Mouse (Mus musculus) mesoderm, embryonic 11.5 days (tissue): ENCODE measurements around the gene Etv6.

Source experiments
- DNase-seq: peaks from one replicate; pipeline ENCODE4 v3.0.0-alpha.2; 2012; ENCODE audit warnings: low read depth, low spot score

The Etv6 gene

DNA sequence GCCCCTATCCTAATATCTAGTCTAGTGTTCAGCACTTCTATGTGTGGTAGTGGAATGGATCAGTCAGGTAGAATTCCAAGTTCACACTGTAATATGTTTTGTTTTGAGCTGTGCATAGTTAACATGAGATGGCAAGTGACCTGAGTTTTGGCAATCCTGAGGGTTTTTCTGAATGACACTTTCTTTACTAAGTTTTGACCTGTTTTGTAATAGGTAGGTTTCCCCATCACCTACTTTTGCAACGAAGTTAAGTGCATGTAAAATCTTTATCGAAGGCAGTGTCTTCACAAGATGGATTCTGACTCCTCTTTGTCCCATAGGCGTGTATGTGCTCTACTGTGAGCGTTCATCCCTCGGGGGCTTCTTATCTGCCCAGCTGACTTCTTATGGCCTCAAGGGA, 74.7 kb downstream of the Etv6 start:
- no peak for DNase-seq

DNA sequence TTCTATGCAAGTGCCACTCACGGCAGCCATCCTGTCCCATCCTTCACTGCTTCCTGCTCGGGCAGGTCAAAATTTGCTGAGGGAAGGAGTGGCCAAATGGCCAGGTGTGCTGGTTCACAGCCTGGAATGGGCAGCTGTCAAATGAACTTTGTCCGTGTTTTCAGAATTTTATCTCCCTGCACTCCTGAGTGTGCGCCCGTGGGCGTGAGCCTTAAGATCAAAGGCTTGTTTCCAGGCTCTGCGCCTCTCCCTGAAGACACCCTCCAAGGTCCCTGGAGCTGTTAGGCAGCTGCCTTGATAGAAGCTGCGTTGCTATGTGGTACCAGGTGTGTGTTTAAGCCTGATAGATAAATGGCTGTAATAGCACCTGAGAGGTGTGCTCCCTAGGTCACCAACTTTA, 76.1 kb downstream of the Etv6 start:
- DNase-seq = no peak

- DNase-seq = no peak
Measured at GRCm38 (mm10) chr6:134112753-134113152, 77.3 kb downstream of the Etv6 start.

GRCm38 (mm10) chr6:134113168-134113567, 77.7 kb downstream of the Etv6 start:
- no peak for DNase-seq

DNA sequence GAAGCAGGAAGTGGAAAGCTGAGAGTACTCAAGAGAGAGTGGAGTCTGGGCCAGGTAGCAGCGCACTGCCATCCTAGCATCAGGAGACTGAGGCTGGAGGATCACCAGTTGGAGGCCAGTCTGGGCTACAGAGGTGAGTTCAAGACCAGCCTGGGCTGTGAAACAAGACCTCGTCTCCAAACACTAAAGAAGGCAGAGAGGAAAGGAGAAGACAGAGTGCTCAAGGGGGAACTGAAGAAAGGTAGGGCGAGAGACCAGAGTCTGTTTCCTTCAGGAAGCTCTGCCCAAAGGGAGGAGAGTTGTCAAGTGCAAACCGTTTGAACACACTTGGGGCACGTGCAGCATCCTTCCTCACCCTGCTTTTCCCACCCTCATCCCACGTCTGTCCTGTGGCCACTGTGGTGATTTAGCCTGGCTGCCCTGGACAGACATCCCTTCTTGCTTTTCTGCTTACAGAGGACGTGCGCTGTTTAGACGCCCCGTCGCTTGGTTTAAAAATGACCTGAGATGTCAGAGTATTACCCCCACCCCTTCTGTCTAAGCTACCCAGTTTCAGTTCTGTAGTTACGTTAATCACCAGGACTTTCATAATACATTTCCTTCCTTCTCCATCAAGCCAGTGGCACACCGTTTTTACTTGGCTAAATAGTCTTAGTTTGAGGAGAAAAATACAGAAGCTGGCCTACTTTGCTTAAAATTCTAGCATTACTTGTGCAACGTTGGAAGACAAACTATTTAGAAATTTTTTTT, 79.9 kb downstream of the Etv6 start:
- DNase-seq = no peak

- DNase-seq = no peak
Measured at GRCm38 (mm10) chr6:134117380-134117938, 82.0 kb downstream of the Etv6 start.

GRCm38 (mm10) chr6:134118506-134118905, 83.0 kb downstream of the Etv6 start:
- no peak for DNase-seq

DNA sequence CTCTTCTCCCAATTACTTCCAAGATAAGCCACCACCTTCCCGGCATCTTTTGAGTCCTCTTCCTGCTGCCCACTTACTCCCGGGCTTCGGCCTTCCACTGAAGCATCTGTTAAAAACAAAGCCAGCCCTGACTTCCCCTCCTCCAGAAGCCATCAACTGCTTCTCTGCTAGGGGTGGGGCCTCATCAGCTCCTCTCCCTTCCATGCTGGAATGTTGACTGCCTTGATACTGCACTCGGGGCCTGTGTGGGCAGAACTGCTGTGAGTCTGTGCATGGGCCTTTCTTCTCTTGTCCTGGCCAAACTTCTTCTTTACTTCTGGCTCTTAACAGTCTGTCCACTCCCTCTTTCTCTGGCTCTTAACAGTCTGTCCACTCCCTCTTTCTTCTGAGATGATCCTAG, 83.6 kb downstream of the Etv6 start:
- peak; percentile 38 for DNase-seq

GRCm38 (mm10) chr6:134120227-134120626, 84.7 kb downstream of the Etv6 start:
- DNase-seq = no peak

GRCm38 (mm10) chr6:134120712-134121111, 85.2 kb downstream of the Etv6 start:
- no peak for DNase-seq

DNA sequence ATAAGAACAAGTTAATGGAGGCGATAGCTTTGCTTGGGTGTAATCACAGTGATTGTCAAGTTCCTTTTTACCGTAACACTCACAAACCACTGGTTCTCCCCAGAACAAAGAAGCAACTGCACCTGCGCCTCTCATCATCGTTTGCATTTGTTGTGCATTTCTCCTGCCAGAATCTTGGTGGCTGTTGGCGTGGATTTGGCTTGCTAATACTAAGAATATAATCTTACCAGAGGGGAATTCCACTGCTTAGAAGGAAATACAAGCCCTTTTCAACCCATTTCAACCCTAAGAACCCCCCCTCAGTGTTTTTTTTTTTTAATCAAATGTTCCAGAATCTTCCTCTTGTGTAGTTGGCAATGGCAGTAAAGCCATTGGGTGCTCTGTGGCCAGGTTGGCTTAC, 87.4 kb downstream of the Etv6 start:
- no peak for DNase-seq

GRCm38 (mm10) chr6:134123474-134123873, 88.0 kb downstream of the Etv6 start:
- DNase-seq = no peak

GRCm38 (mm10) chr6:134124256-134124655, 88.8 kb downstream of the Etv6 start:
- DNase-seq = no peak

GRCm38 (mm10) chr6:134127996-134128395, 92.5 kb downstream of the Etv6 start:
- no peak for DNase-seq

DNA sequence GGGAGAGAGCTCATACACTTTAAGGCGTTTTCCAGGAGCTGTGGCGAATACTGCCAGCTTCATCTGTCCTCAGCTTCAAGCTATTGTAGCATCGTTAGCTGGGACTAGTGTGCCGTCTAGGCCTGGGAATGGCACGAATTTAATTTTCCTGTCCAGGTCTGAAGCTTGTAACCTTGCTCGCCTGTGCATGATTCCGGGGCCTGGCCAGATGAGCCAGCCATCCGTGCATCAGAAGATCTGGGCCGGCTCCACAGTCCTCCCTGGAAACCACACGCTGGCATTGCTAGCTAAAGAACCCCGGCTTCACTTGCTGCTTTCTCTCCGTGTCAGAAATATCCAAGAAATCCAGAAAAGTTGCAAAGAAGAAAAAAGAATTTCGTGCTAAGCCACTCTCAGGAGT, 93.1 kb downstream of the Etv6 start:
- DNase-seq = no peak

DNA sequence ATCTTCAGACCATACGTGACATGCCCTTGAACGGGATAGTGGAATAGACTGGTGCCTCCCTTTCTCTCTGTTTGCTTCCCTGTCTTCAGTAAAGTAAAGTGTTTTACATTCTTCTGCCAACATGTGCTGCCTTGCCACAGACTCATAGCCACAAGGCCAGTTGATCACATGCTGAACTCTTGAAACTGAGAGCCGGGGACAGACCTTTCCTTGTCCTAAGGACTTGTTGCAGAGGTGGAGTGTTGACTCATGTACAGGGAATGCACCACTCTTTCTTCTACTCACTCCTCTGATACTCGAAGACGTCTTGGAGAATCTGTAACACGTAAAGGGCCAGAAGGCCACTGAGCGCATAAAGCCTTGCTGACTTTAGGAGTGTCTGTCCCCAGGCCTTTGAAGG, 94.3 kb downstream of the Etv6 start:
- DNase-seq = no peak

GRCm38 (mm10) chr6:134130816-134131215, 95.3 kb downstream of the Etv6 start:
- DNase-seq = no peak

GRCm38 (mm10) chr6:134131601-134132000, 96.1 kb downstream of the Etv6 start:
- DNase-seq = no peak

DNA sequence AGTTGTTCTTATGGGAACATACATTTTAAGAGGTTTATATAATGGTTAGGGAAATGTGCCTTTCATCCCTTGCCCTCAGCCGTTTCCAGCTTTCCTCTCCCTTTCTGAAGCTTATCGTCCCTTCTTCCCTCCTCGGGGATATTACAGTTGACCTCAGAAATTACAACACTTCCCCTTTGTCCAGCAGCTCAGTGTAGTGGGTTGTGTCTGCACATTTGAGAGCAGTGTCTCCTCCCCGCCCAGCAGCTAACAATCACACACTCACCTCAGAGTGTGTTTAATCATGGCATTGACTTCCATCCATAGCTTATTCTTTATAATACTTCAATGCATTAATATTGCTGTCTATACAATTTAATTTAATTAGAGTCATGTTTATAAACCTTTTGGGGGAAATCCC, 98.3 kb downstream of the Etv6 start:
- no peak for DNase-seq

DNA sequence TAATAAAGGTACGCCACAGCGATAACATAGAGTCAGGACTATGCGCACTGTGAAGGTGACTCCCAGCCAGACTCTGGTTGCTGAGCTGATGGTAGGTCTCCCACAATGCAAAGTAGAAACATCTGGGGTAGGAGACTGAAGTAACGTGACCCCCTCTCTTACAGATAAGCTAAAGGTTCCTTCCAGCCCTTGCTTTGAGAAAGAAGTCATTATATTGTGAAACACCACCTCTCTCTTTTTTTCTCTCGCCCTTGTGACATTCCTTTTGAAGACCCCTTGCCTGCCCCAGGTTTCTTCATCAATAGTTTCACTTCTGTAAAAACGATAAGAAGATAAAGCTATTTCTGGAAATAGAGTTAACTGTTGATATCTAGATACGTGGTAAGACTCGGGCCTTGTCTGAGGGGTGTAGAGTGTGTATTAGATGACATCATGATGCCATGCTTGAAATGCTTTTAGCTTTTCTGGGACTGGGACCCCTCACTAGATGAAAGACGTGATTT, 99.4 kb downstream of the Etv6 start:
- no peak for DNase-seq

GRCm38 (mm10) chr6:134136315-134136714, 100.8 kb downstream of the Etv6 start:
- no peak for DNase-seq

GRCm38 (mm10) chr6:134139359-134139758, 103.9 kb downstream of the Etv6 start:
- DNase-seq = no peak
